Mouse (Mus musculus) cerebellum, adult 2 months (tissue): ENCODE data around the gene Cnot10. TPM values are rescaled to one million over a fixed set of nuclear protein-coding genes. Genes with fewer than 3 reads are reported as not detected.

Experiments
- DNase-seq, 2 experiments: peaks; one replicate each; pipeline ENCODE4 v3.0.0; 2021
- H3K27ac ChIP-seq: fragments of 200-500 bp; 2 replicates; pipeline ENCODE4 v1.5.1; 2012; ENCODE audit warnings: low read length, control low read depth, inconsistent platforms; ENCODE audit not compliant: insufficient read depth
- H3K27me3 ChIP-seq: fragments of 200-500 bp; 2 replicates; pipeline ENCODE4 v1.6.1; 2012; ENCODE audit warnings: inconsistent platforms, mild to moderate bottlenecking, low read length, moderate library complexity; ENCODE audit not compliant: control insufficient read depth, insufficient read depth
- H3K4me1 ChIP-seq: fragments of 200-500 bp; 2 replicates; pipeline ENCODE4 v1.6.1; 2011; ENCODE audit warnings: low read length; ENCODE audit not compliant: control insufficient read depth, insufficient read depth
- H3K4me3 ChIP-seq: fragments of 200-500 bp; replicated peaks from 2 replicates; pipeline ENCODE3; 2011; ENCODE audit warnings: mild to moderate bottlenecking, low read depth, low read length, control low read depth; ENCODE audit not compliant: insufficient read depth
- CTCF ChIP-seq: fragments of 200-500 bp; IDR thresholded peaks from 2 replicates; pipeline ENCODE4 v1.5.1; 2011; ENCODE audit warnings: low read depth, mild to moderate bottlenecking, control low read depth, low read length, moderate library complexity, borderline replicate concordance; ENCODE audit not compliant: insufficient read depth
- POLR2A ChIP-seq: fragments of 200-500 bp; IDR thresholded peaks from 2 replicates; pipeline ENCODE4 v1.6.1; 2011; ENCODE audit warnings: low read length, control low read depth, borderline replicate concordance; ENCODE audit not compliant: insufficient read depth
- WGBS: fragments of 180-500 bp; shearing (Covaris S2); methylation state at CpG from one replicate; pipeline ENCODE4 v1.1.7; 2018; 5-methylcytosine and 5-hydroxymethylcytosine counted together
- polyA plus RNA-seq: library from polyadenylated mRNA; depleted of rRNA; stranded (reverse); fragments of >200 nt; gene quantifications from 2 replicates; pipeline ENCODE4 v1.2.3, GENCODE M21; 2012

The Cnot10 gene
- polyA plus RNA-seq, 1 experiment, result 69.7 TPM

DNA sequence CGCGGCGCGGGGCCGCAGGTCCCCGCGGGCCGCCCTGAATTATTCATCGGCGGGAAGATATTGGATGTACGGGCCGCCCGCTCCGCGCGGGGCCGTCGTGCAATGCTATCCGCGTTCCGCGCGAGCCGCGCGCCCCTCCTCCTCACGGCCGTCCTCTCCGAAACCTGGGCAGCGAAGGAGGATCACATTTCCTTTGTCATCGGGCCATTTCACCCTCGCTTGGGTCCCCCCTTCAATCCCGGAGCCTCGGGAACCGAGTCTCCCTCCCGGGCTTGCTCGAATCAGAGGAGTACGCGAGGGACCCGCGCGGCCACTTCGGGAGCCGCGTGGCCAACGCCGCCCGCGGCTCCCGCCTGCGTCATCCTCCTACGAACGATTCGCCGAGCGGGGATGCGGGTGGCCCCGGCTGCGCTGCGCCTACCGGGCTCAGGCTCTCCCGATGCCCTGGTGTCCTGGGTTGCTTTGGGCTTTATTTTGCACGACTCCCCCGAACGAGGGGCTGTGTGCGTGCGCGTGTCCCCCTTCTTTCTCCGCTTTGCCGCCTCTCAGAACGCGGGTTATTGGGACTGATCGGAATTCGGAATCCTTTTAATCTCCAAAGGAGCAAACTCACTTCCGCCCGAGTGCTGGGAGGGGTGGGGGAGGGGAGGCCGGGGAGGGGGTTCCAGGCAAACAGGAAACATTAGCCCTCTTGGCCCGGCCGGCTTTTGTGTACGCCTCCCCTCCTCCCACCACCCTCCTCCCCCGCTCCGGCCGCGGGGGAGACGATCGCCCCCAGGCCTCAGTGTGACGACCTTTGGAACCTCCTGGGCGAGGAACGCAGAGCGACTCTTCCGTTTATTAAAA lies 76.0 kb downstream of the Cnot10 start, which contains the start of gene Trim71:
TSS of gene Trim71 (minus strand) at position 609 of the 846 bp plus-strand sequence.
- TF ChIP-seq POLR2A (no peak), CTCF (no peak)
- WGBS, result under 1% methylated on average over 91 of the region's 91 CpGs
- no peak for DNase-seq
- Histone ChIP-seq H3K27me3 (peaks cover 2% of the 10 kb centered on the region; the same call in 1 of the 2 replicates), H3K4me3 (no peak within 1 kb of the TSS), H3K4me1 (no peaks in the 10 kb centered on the region), H3K27ac (no peak within 1 kb of the TSS)

DNA sequence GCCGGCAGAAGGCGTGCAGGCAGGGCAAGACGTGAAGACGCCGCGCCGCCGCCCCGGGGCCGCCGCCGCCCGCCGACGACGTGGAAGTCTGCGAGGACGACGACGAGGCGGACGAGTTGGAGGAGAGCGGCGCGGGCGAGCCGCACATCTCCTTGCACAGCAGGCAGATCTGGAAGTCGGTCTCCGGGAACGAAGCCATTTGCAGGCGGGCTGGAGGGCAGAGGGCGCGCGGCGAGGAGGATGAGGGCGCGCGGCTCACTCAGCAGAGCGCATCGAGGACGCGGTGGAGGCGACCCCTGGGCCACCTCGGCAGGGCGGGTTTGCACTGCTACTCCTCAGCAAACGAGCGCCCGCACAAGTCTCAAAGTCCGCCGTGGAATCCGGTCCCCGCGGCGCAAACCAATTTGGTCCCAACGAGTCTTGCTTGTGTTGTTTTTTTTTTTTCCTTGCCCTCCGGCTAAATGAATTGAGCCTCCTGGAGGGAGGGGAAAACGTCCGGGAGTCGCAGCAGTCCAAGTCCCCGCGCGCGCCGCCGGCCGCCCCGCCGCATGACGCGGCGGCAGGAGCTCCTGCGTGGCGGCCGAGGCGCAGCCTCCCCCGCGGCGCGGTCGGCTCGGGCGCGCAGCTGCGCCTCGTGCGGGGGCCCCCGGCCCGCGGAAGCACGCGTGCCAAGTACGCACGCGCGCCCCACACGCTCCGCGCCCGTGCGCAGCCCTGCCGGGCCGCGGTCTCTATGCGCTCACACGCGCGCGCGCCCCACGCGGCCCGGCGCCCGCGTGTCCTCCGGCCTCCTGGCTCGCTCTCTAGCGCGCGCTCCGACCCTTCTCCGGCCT lies 76.8 kb downstream of the Cnot10 start:
- under 1% methylated on average over 110 of the region's 122 CpGs for WGBS
- Histone ChIP-seq H3K27me3 (peaks cover 2% of the 10 kb centered on the region; the same call in 1 of the 2 replicates), H3K27ac (no peak overlapping the region), H3K4me3 (no peak overlapping the region), H3K4me1 (no peaks in the 10 kb centered on the region)
- DNase-seq, result no peak
- no peak for TF ChIP-seq POLR2A
- TF ChIP-seq CTCF, result no peak

DNA sequence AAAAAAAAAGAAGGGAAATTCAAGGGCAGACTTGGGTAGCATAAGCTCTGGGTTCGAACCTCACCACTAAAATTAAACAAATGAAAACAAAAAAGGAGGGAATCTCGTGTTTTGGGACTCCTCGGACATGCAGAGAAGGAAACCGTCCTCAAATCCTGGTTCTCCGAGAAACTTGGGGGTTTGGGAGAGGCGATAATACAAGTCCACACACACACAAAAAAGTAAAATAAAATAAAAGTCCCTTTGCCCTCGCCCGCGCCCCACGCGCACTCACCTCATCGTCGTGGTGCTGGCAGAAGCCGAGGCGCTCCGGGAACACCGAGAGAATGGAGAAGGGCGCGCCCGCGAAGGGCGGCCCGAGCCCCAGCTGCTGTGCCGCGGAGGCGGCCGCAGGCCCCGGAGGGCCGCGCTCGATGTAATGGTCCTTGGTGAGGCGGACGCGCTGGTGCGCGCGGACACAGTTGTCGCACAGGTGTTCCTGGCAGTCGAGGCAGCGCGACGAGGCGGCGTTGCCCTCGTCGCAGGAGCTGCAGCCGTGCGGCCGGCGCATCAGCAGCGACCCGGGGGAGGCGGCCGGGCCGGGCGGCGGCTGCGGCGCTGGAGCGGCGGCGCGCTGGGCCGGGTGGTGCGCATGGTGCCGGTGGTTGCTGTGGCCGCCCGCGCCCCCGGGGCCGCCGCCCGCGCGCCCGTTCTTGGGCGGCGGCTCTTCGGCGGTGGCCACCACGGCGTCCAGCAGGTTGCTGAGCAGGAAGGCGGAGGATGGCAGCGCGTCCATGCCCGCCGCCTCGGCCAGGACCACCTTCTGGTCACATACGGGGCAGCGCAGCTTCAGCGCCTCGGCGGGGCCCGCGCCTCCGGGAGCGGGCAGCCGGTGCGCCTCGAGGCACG lies 77.7 kb downstream of the Cnot10 start:
- H3K27me3 ChIP-seq, result peaks cover 2% of the 10 kb centered on the region; the same call in 1 of the 2 replicates
- 1% methylated on average over 100 of the region's 101 CpGs for WGBS
- H3K27ac ChIP-seq, result no peak overlapping the region
- TF ChIP-seq POLR2A (no peak), CTCF (no peak)
- no peak overlapping the region for H3K4me3 ChIP-seq
- no peak for DNase-seq
- no peaks in the 10 kb centered on the region for H3K4me1 ChIP-seq

DNA sequence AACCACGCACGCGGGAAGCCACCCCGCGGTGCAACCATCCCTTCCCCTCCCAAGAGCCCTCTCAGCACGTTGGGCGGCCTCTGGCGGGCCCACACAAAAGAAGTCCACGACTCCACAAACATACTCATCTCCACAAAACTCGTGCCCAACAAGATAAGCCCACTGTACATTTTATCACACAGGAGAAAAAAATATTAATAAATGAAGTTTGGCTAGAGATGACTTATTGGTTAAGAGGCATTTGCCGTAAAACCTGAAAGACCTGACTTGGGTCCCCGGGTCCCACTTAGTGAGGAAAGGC lies 78.4 kb downstream of the Cnot10 start:
- Histone ChIP-seq H3K4me3 (no peak overlapping the region), H3K4me1 (no peaks in the 10 kb centered on the region), H3K27ac (no peak overlapping the region), H3K27me3 (peaks cover 2% of the 10 kb centered on the region; the same call in 1 of the 2 replicates)
- TF ChIP-seq CTCF (no peak), POLR2A (no peak)
- 3% methylated on average over 12 of the region's 12 CpGs for WGBS
- no peak for DNase-seq

DNA sequence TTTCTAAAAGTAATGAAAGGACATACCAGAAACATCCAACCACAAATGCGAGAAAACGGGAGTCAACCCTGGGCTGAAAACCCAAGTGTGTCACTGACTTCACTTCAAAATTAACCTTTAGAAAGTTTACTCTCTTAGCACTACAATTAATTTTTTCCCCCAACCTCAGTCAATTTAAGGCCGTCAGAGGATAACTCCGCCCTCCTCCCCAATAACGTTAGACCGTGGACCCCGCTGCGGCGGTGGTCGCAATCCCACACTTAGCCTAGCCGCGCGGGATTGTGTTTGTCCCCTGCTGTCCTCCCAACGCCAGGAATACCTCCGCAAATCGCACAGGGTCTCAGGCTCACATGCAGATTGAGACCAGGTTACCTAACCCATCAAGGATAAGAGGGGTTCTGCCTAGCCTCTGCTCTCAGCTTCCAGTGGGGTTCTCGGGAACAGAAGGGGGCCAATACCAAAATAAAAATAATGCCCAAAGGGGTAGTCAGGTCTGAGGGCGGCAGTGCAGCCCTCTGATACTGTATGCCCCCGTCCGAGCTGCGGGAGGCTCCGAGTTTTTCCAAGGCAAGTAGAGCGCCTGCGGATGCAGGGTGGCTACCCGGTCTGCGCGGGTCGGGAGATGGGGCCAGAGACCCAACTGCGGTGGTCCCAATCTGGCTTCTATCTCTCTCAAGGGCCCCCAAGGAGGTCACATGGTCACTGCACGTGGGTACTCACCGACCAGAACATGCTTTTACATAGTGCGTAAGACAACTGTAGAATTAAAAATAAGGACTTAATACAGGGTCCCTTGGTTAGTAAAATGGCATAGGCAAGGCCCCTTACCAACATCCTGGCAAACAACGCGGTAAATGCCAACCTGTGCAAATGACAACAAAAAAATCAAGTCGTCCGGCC lies 79.0 kb downstream of the Cnot10 start:
- 3% methylated on average over 36 of the region's 36 CpGs for WGBS
- H3K4me3 ChIP-seq, result no peak overlapping the region
- no peaks in the 10 kb centered on the region for H3K4me1 ChIP-seq
- H3K27me3 ChIP-seq, result peaks cover 2% of the 10 kb centered on the region; the same call in 1 of the 2 replicates
- TF ChIP-seq CTCF, result no peak
- TF ChIP-seq POLR2A, result no peak
- H3K27ac ChIP-seq, result no peak overlapping the region
- DNase-seq, result no peak

DNA sequence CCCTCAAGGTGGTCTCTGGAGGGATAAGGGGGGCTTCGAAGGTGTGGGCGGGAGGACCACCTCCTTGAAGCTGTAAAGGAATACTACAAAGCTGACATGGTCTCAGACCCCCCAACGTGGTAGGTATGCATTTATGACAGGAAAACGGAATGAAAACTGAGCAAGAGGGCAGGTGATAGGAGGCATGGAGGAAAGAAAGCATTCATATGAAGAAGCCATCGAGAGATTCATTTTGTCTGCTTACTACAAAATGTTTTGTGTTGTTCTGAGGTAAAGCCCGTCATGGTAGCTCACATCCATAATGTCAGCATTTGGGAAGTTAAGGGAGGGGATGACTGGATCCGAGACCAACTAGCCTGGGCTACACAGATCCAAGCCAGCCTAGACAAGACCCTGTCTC lies 79.8 kb downstream of the Cnot10 start:
- DNase-seq, result no peak
- TF ChIP-seq CTCF, result no peak
- no peak for TF ChIP-seq POLR2A
- no peak overlapping the region for H3K4me3 ChIP-seq
- H3K27ac ChIP-seq, result no peak overlapping the region
- H3K4me1 ChIP-seq, result no peaks in the 10 kb centered on the region
- H3K27me3 ChIP-seq, result peaks cover 2% of the 10 kb centered on the region; the same call in 1 of the 2 replicates
- WGBS, result 9% methylated on average over 7 of the region's 7 CpGs
